Mouse (Mus musculus): ENCODE results near the gene Nrap. TPM values are rescaled to one million over a fixed set of nuclear protein-coding genes. Genes with fewer than 3 reads are reported as not detected.

Gene Nrap
- total RNA-seq (2014; rRNA removed; ENCODE audit: low replicate concordance): 163 and 207 TPM in 2 replicates
- 52.9 and 60.1 TPM in 2 replicates for polyA plus RNA-seq (2015; fragmentation: Nextera tagmentation; extraction: Ambion mirVana)

DNA sequence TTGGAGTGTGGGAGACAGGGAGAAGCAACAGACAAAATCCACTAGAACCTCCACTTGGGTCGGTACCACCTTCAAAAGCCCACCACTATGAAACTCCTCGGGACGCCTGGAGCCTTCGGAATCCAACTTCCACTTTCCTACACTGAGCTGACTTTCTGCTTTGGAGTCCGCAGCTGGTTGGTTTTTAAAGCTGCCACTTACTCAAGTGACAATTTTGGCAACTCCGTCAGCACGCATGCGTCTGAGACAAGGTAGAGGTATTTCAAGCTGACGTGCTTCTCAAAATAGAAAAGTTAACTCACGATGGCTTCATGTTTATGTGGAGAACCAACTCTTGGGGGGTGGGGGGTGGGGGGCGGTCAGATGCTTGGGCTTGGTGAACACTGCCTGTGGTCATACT lies at the start of gene Nrap:
Gene Nrap (minus strand): TSS at position 159 of the 400 bp plus-strand sequence.
- H3K4me3 ChIP-seq (ENCODE audit: low read depth, low read length): peak within 1 kb of the TSS; percentile 56
- peak within 1 kb of the TSS; percentile 63 for H3K4me2 ChIP-seq (ENCODE audit: low read depth, low read length)
- TF ChIP-seq CTCF (IDR thresholded peaks at IDR 0.05; ENCODE audit: low read depth): no peak
- 29% methylated on average over 11 of the region's 11 CpGs for WGBS
- ATAC-seq (ENCODE audit: insufficient read depth, low read depth): peak; percentile 80
- peak within 1 kb of the TSS; percentile 98 for H3K27ac ChIP-seq (ENCODE audit: low read depth)
- DNase-seq (ENCODE audit: low spot score): peak; percentile 89
- H3K27me3 ChIP-seq (ENCODE audit: control insufficient read depth, insufficient read depth, low read length): no peaks in the 10 kb centered on the region
- H3K9me3 ChIP-seq (replicated peaks; ENCODE audit: control insufficient read depth, low read length): no peaks in the 10 kb centered on the region
- H3K4me1 ChIP-seq (ENCODE audit: control insufficient read depth, insufficient read depth): peaks cover 28% of the 10 kb centered on the region
- peak within 1 kb of the TSS; percentile 80 for H3K9ac ChIP-seq (replicated peaks; ENCODE audit: low read depth, low read length)
- H3K36me3 ChIP-seq (replicated peaks; ENCODE audit: control insufficient read depth, insufficient read depth, low read length): peaks cover 11% of the 10 kb centered on the region

DNA sequence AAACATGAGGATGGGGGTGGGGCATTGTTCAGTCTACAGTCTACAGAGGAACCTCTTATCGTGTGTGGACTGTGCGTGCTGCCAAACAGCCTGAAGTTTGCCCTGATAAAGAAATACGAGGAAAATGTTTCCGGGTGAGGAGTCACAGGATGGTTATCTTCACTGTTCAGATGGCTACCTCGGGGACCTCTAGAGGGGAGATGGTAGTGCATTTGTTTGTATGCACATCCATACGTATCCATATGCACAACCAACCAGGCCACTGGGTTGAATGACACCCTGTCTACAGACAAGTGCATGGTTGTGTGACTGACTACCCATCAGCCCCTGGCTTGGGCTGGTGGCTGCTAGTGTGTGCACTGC lies 49.2 kb upstream of the Nrap start:
- ATAC-seq (ENCODE audit: insufficient read depth, low read depth) (peak; percentile 32; the same call in 1 of the 2 replicates), DNase-seq (ENCODE audit: low spot score) (no peak)
- H3K27ac ChIP-seq (ENCODE audit: low read depth): no peak overlapping the region
- H3K4me2 ChIP-seq (ENCODE audit: low read depth, low read length): no peak overlapping the region
- TF ChIP-seq EP300 (IDR thresholded peaks at IDR 0.05; ENCODE audit: low read depth): no peak
- no peak for TF ChIP-seq CTCF (IDR thresholded peaks at IDR 0.05; ENCODE audit: low read depth)
- no peaks in the 10 kb centered on the region for H3K9me3 ChIP-seq (replicated peaks; ENCODE audit: control insufficient read depth, low read length)
- no peaks in the 10 kb centered on the region for H3K27me3 ChIP-seq (ENCODE audit: control insufficient read depth, insufficient read depth, low read length)
- peaks cover 15% of the 10 kb centered on the region for H3K4me1 ChIP-seq (ENCODE audit: control insufficient read depth, insufficient read depth)
- no peak overlapping the region for H3K9ac ChIP-seq (replicated peaks; ENCODE audit: low read depth, low read length)
- no peak overlapping the region for H3K4me3 ChIP-seq (ENCODE audit: low read depth, low read length)
- 38% methylated on average over 6 of the region's 6 CpGs for WGBS
- peaks cover 51% of the 10 kb centered on the region for H3K36me3 ChIP-seq (replicated peaks; ENCODE audit: control insufficient read depth, insufficient read depth, low read length)

DNA sequence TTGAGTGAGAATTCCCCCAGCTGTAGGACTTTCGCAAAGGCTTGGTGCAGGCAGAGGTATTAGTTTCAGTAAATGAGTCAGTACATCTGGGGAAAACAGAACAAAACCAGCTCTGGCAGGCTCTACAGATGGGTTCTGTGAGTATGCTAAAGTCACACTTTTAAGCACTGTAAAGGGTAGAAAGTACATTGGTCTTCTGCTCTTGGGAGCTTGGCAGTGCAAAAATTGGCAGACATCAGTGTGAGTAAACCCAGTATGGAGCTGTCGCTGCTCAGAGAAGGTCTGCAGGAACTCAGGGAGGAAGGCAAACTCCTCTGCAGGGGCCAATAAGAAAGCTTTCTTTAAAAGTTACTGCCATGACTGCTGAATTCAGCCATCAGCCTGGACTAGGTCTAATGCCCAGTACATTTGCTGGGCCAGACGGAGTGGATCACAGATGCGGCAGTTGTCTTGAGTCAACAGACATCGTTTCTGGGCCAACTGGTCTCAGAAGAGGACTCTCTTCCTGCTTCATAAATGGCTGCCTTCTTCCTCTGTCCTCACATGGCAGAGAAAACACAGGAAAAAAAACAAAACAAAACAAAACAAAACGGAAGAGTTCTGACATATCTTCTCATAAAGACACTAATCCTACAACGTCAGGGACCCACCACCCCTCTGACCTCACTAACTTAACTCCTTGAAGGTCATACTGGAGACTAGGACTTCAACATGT lies 48.7 kb upstream of the Nrap start:
- no peaks in the 10 kb centered on the region for H3K27me3 ChIP-seq (ENCODE audit: control insufficient read depth, insufficient read depth, low read length)
- no peaks in the 10 kb centered on the region for H3K9me3 ChIP-seq (replicated peaks; ENCODE audit: control insufficient read depth, low read length)
- H3K9ac ChIP-seq (replicated peaks; ENCODE audit: low read depth, low read length): no peak overlapping the region
- no peak for TF ChIP-seq EP300 (IDR thresholded peaks at IDR 0.05; ENCODE audit: low read depth)
- TF ChIP-seq CTCF (IDR thresholded peaks at IDR 0.05; ENCODE audit: low read depth): no peak
- peak overlapping the region; percentile 47 for H3K27ac ChIP-seq (ENCODE audit: low read depth)
- H3K4me2 ChIP-seq (ENCODE audit: low read depth, low read length): no peak overlapping the region
- 55% methylated on average over 7 of the region's 7 CpGs for WGBS
- no peak overlapping the region for H3K4me3 ChIP-seq (ENCODE audit: low read depth, low read length)
- no peak for ATAC-seq (ENCODE audit: insufficient read depth, low read depth)
- peaks cover 57% of the 10 kb centered on the region for H3K36me3 ChIP-seq (replicated peaks; ENCODE audit: control insufficient read depth, insufficient read depth, low read length)
- peaks cover 11% of the 10 kb centered on the region for H3K4me1 ChIP-seq (ENCODE audit: control insufficient read depth, insufficient read depth)
- DNase-seq (ENCODE audit: low spot score): no peak

DNA sequence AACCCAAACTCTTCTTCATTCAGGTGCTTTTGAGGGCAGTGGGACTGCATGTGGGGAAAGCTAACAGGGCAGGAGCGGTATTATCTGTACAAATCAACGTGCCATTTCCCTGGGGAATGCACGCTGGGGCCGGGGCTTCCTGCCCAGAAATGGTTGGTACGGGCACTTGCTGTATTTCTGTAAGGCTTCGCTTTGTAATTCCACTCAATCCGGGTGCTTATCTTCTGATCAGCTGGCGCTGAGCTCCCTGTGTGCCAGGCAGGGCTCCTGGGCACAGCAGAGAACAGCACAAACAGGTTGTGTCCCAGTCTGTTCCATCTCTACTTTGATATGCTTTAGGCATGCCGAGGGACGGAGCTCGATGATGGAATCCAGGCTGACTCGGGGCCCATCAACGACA lies 46.5 kb upstream of the Nrap start:
- Histone ChIP-seq H3K4me2 (ENCODE audit: low read depth, low read length) (no peak overlapping the region), H3K27ac (ENCODE audit: low read depth) (no peak overlapping the region), H3K4me1 (ENCODE audit: control insufficient read depth, insufficient read depth) (peaks cover 8% of the 10 kb centered on the region; the same call in 1 of the 2 replicates), H3K4me3 (ENCODE audit: low read depth, low read length) (no peak overlapping the region), H3K27me3 (ENCODE audit: control insufficient read depth, insufficient read depth, low read length) (no peaks in the 10 kb centered on the region), H3K36me3 (replicated peaks; ENCODE audit: control insufficient read depth, insufficient read depth, low read length) (peaks cover 62% of the 10 kb centered on the region), H3K9me3 (replicated peaks; ENCODE audit: control insufficient read depth, low read length) (no peaks in the 10 kb centered on the region), H3K9ac (replicated peaks; ENCODE audit: low read depth, low read length) (no peak overlapping the region)
- 82% methylated on average over 13 of the region's 13 CpGs for WGBS
- no peak for ATAC-seq (ENCODE audit: insufficient read depth, low read depth)
- TF ChIP-seq EP300 (IDR thresholded peaks at IDR 0.05; ENCODE audit: low read depth) (no peak), CTCF (IDR thresholded peaks at IDR 0.05; ENCODE audit: low read depth) (no peak)
- no peak for DNase-seq (ENCODE audit: low spot score)

DNA sequence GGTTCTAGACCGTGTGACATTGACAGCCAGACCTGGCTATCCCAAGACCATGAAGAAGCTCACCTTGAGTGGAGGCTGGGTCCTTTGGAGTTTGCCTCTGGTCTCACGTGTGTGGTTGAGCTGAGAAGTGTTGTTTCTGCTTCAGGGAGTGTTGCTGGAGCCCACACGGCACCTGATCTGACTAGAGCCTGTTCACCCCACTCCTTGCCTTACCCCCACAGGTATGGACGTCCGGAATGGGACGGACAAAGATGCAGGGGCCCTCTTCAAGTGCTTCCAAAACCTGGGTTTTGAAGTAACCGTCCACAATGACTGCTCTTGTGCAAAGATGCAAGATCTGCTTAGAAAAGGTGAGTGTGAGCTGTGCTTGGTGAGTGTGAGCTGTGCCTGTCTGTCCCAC lies 43.7 kb upstream of the Nrap start:
- TF ChIP-seq EP300 (IDR thresholded peaks at IDR 0.05; ENCODE audit: low read depth): no peak
- TF ChIP-seq CTCF (IDR thresholded peaks at IDR 0.05; ENCODE audit: low read depth): no peak
- Histone ChIP-seq H3K27ac (ENCODE audit: low read depth) (no peak overlapping the region), H3K4me2 (ENCODE audit: low read depth, low read length) (no peak overlapping the region), H3K27me3 (ENCODE audit: control insufficient read depth, insufficient read depth, low read length) (no peaks in the 10 kb centered on the region), H3K36me3 (replicated peaks; ENCODE audit: control insufficient read depth, insufficient read depth, low read length) (peaks cover 53% of the 10 kb centered on the region), H3K9ac (replicated peaks; ENCODE audit: low read depth, low read length) (no peak overlapping the region), H3K4me1 (ENCODE audit: control insufficient read depth, insufficient read depth) (0 out of 2 replicates have a peak, but pooled peaks cover under 1% of the 10 kb centered on the region), H3K9me3 (replicated peaks; ENCODE audit: control insufficient read depth, low read length) (no peaks in the 10 kb centered on the region), H3K4me3 (ENCODE audit: low read depth, low read length) (no peak overlapping the region)
- ATAC-seq (ENCODE audit: insufficient read depth, low read depth) (no peak), DNase-seq (ENCODE audit: low spot score) (no peak)
- 84% methylated on average over 7 of the region's 7 CpGs for WGBS

DNA sequence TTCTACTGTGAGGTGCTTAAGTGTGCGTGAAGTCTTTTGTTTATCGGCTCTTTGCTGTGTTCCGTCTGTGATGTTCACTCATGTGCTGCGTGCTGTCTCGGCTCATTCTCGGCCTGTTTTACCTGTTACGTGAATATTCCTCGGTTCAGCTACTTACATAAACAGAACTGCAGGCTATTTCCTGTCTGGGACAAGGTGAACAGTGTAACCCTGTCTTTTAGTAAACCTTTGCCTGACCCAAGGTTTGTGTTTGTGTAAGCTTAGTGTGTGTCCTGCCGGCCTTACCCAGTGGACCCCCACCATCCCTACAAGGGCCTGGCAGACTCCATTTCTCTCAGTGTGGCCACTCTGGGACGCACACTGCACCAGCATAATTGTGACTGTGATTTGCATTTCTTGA lies 42.9 kb upstream of the Nrap start:
- Histone ChIP-seq H3K9ac (replicated peaks; ENCODE audit: low read depth, low read length) (no peak overlapping the region), H3K36me3 (replicated peaks; ENCODE audit: control insufficient read depth, insufficient read depth, low read length) (peaks cover 47% of the 10 kb centered on the region), H3K4me2 (ENCODE audit: low read depth, low read length) (no peak overlapping the region), H3K4me3 (ENCODE audit: low read depth, low read length) (no peak overlapping the region), H3K9me3 (replicated peaks; ENCODE audit: control insufficient read depth, low read length) (no peaks in the 10 kb centered on the region), H3K27me3 (ENCODE audit: control insufficient read depth, insufficient read depth, low read length) (no peaks in the 10 kb centered on the region), H3K27ac (ENCODE audit: low read depth) (no peak overlapping the region), H3K4me1 (ENCODE audit: control insufficient read depth, insufficient read depth) (no peaks in the 10 kb centered on the region)
- TF ChIP-seq CTCF (IDR thresholded peaks at IDR 0.05; ENCODE audit: low read depth): no peak
- ATAC-seq (ENCODE audit: insufficient read depth, low read depth) (no peak), DNase-seq (ENCODE audit: low spot score) (no peak)
- WGBS: 92% methylated on average over 10 of the region's 10 CpGs
